Mouse (Mus musculus) kidney, adult 8-10 months (tissue): ENCODE data around the gene Itsn1.
A peak's percentile ranks its signal among the peaks of the same experiment; 100 is the strongest.

Experiments
- DNase-seq, 2 experiments: peaks; one replicate each; pipeline ENCODE4 v3.0.0; 2022

Gene Itsn1

DNA sequence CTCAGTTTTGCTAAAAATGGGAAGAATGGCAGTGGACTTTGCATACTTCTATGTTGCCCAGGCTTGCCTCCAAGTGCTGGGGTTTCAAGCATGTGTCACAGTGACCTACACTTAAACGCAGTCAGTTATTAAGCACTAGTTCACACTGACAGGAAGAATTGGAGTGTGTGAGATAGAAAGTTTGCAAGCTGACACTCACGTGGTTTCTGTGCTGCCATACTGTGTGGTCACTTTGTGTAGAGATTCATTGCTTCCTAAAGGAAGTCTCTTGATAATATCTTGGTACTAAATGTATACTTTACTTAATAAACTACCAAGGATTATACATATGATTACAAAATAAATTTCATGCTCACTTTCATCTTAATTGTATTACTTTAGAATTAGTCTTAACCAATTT, 3.7 kb downstream of the Itsn1 start:
- DNase-seq, result no peak

DNA sequence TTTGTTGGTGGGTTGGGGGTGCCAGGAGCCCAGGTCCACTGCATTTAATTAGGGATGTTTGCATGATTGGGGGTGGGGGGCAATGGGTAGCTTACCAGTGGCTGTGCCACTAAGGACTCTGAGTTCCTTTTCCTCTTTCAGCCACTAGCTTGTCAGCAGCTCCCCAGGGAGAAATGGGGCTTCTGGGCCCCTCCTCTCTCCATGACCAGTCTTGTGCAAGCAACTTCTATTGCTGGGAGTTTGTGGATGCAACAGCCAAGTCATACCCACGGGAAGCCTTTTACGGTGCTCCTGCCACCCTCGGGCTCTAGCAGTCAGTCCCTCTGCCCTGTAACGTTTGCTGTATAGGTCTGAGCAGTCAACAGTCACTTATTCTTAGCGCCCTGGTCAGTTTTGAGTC, 5.7 kb downstream of the Itsn1 start:
- DNase-seq, result no peak

DNA sequence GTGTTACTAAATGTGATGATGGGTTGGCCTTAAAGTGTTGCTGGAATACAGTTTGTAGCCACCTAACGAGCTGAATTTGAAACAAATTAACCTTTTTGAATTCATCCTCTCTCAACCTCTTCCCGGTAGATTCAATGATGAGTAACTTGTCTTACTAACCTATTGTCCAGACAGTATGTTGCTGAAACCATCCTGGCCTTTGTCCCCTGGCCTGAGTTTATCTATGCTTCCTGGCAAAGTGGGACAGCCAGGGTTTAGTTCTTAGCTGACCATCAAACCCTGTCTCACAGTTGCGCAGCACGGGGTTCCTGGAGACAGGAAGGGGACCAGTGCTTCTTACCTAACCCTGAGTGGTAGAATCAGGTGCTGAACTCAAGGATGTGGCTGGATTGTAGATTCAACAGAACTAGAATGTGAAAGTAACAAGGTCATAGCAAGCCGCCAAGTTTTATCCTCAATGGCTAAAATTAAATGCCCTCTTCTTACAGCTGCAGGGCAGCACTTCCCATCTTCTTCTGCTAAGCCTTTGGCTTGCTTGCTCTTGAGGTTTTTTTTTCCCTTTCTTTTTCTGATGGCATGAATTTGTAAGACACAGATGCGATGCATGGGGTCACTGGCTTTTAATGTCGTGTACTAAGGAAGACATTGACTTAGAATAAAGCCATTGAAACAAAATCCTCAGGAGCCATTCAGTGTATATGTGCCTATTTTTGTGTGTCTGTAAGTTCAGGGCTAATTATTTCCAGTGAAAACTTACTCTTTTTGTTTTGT, 7.2 kb downstream of the Itsn1 start:
- DNase-seq, result peak in 1 of 2 experiments; percentile 37

DNA sequence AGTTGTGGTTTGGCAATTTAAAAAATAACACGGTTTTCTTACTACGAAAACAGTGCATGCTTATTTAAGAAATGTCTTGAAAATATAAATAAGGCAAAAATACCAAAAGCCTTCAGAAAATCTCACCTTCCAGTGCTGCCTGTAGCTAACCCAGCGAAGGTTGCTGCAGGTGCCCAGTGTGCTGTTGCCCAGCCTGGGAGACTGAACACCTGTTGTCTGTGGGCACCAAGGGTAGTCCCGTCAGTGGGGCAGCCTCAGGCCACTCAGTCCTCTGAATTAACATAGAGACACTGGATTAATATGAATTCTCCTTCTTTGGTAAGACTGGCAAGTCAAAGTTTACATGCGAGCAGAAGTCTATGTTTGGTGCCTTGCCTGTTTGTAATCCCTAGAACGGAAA, 9.4 kb downstream of the Itsn1 start:
- no peak for DNase-seq

DNA sequence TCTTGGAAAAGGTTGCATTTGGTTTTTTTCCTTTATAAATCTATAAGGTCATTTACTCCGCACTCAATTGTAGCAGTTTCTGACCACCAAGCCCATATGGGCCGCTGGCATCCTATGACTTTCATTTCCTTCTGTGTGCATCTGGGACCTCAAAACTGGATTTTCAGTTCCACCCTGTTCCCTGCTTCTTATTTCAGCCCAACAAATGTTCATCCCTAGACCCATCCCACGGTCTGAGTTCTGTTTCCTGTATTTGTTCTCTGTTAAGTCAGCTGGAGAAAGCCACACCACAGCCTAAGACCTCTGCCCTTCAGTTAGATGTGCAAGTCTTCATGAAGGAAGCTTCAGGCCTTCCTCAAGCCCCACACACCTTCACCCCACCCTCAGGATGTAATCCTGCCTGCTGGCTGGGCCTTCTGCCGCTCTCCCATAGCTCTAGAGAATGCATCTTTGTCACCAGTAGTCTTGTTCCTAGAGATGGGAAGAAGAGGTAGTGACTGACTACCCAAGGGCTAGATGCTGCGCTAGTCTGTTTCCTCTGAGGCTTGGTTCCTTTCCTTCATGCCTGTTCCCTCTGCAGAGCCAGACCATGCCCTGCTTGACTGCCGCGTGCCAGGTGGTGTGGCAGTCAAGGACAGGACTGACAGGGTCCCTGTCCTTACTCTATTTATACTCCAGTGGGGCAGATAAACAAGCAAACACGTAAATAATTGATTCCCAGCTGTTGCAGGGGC, 11.3 kb downstream of the Itsn1 start:
- no peak for DNase-seq

DNA sequence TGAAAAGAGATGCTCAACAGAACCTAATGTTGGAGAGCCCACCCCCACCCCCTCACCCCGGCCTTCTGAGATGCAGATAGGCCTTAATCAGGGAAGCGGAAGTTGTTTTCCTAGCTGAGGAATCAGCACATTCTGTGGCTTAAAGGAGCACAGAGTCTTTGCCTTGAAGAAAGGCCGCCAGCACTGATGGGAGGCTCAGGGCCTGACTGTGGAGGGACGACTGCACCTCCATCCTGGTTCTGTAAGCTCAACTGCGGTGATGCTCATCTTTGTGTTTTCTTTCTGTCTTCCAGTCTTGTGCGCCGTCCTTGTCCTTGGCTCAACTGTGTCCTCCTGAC, 11.8 kb downstream of the Itsn1 start:
- DNase-seq, result no peak

DNA sequence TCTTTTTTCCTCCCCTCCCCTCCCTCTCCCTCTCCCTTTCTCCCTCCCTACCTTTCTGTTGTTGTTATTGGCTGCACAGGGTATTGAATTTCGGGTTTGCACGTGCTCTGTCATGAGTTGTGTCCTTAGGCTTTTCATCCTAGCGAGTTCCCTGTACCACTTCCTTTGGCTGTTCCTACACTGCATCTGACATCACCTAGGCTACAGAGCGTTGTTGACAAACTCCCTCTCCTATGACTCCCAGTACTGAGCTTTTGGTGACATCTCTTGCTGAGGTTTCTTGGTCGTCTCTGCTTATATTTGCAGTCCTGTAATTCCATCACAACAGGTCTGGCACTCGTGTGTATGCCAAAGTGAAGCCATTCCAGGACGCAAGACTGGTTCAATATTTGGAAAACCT, 14.0 kb downstream of the Itsn1 start:
- no peak for DNase-seq

DNA sequence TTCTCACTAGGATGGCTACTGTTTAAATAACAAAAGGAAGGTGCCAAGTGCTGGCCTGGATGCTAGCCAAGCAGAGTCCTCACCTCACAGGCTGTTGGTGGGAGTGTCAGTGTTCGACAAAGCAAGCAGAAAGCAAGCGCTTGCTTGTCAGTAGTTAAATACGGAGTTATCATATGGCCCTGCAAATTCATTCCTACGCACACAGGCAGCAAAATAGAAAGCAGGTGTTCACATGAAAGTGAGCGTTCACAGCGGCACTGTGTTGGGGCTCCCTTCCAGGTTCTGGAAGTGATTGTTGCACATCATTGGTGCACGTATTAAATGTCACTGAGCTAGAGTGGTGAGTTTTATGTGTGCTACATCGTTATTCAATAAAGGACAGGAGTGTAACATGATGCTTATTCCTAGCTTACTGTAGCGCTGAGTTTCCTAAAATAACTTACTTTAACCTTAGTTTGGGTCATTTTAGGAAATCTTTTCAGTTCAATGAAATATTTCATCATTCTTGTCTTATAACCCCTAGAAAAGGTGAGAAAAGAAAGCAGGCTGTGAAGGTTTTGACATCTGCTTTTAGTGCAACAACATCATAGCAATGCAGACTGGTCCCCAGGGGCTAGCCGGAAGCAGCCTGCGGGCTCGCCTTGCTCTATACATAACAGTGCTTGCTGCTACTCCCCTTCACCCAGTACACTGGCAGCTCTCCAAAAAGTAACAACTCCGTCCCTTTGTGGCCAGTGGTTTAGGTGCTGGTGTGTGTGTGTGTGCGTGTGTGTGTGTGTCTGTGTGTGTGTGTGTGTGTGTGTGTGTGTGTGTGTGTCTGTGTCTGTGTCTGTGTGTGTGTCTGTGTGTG, 17.2 kb downstream of the Itsn1 start:
- no peak for DNase-seq

DNA sequence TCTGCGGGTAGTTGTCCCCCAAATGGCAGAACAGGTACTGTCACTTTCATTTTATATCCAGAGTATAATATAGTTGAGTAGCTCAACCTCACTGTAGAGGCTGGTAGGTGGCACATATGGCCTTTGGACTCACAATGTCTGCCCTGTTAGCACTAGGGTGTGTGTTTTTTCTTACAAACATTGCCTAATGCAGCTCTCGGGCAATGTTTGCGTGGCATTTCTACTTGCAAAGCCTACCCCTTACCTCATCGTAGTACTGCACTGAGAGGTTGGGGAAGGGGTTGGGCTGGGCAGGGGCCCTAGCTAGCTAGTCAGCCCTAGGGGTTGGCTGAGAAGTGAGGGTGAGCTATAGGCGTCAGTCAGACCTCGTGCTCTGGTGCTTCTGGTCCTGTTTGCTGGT, 18.5 kb downstream of the Itsn1 start:
- no peak for DNase-seq

DNA sequence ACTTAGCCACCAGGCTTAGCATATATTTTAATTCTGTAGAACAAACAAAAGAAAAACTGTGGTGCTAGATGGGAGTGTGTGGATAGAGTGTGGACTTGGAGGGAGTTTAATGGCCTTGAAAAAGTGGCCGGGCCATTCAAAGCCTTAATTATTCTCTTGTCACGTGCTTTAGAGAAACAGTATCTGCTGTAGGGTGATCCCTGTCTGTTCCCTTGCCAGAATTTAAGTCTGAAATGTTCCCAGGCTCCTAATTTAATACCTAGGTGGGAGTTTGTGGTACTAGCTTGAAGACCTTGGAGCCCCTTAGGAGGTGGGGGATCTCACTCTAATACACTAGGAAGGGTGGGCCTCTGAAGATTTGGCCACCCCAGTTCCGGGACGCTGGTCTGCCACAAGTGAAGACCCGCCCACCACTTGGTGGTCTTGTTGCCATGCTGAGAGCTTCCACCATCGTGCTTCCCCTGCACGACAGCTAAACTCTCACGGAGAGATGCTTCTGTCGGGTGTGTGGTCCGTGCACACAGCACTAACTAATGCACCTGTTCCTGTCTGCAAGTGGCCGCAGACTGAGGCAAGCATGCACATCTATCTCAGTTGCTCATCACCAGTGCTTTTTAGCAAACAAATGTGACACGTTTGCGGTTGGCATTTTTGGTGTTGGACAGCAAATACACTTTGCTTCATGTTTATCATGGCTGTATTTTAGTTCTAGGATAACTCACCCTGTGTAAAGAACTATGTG, 22.7 kb downstream of the Itsn1 start:
- DNase-seq, result no peak

DNA sequence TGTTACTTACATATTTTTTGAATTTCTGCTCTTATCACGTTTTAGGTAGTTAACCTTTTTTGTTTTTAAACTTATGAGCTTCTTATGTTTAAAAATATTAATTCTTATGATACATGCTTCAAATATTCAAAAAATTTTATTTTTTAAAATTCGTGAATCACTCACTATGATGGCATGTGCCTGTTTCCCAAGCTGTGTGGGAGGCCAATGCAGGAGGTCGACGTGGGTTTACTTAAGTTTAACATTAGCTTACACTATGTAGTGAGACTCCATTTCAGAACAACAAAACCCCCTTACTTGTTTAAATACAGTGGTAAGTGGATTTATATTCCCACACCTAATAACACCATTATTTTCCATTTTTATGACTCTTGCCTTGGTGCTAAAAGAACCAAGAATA, 24.5 kb downstream of the Itsn1 start:
- no peak for DNase-seq

DNA sequence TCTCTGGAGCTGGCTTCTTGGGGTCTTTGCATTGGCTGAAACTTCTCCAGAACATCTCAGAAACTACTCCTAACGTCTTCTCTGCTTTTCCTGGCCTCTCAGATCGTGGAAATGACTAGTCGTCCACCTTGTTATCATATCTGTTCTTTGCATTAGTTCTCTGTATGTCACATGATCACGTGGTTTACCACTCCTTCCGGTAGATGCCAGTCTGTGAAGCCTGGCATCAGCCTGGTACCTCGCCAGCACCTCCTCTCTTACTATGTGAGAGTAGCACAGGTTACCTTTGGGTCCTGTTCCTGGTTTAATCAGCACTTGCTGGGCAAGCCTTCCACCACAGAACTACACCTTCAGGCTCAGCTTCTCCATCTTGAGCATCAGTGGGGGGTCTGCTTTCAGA, 25.9 kb downstream of the Itsn1 start:
- no peak for DNase-seq

DNA sequence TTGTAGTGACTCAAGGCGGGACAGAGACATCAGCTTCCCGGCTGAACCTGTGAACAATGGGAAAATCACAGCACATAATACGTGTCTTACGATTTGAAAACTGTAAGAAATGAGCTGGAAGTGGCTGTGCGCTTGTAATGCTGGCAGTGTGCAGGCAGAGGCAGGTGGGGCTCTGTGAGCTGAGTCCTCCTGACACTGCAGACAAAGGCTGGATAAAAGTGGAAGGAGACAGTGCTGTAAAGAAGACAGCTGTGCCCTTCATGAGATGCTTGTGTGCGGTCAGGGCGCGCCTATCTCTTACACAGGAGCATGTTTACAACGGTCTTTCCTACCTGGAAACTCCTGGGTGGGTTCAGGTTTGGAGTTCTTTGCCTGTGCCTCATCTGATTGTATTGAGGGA, 32.1 kb downstream of the Itsn1 start:
- no peak for DNase-seq

DNA sequence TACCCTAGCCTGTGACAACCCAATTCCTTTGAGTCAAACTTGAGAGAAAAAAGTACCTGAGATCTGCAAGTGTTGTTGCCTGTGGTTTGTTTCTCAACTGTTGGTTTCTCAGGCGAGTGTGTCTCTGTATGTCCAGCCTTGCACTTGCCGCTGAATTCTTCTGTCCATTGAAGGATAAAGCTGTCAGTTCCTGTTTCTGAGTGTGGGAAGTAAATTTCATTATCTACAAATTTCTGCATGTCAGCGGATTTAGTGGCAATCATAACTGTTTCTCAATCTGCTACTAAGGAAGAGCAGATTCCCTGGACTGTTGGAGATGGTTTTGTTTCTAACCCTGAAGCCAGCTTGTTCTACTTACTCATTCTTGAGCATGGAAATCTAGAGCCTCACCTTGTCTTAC, 32.7 kb downstream of the Itsn1 start:
- DNase-seq, result no peak

DNA sequence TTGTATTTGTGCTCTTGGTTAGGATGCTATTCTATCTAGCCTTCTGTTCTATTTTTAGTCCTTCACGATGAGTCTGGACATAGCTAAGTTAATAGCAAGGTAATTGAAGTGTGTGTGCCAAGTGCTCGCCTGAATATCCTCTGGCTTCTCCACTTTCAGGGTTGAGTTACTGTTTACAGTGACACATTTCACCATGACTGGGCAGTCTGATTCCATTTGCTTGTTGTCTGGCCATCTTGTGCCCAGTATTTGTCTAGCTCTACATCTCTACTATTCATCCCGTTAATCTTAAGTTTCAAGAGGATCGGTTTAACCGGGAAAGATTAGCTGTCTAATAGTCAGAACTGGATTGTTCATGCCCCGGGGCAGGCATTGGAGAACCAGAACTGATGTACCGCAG, 33.4 kb downstream of the Itsn1 start:
- DNase-seq, result no peak

DNA sequence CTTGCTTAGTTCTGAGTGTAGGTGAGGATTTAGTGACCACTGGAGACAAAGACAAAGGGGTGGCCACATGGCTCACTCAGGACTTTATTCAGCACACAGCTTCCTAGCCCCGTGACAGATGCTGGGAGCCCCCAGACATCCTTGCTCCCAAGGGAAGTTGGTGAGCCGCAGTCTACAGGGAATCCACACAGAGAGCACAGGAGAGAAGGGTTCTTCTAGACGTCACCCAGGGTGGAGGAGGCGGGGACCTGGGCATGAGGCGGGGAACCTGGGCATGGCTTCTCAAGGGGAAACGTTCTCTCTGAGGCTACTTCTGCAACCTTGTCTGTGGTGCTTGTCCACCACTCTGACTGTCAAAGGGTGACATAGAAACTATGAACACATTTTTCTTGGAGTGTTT, 34.9 kb downstream of the Itsn1 start:
- no peak for DNase-seq

DNA sequence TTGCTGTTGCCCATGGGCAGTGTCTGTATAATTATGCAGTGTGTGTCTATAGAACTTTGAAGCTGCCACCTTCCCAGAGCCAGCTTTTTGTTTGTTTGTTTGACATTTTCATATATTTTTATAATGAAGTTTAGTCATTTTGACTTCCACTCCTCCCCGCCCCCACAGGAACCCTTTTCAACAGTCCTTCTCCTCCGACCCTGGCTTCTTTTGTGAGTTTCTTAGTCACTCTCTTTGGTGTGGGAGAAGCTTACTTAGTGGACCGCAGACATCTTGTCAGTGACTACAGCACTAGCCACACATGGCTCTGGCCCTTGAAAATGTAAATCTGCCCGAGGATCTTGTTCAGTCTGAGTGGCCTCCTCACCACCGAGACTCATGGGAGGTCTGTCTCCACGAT, 35.3 kb downstream of the Itsn1 start:
- DNase-seq, result no peak

DNA sequence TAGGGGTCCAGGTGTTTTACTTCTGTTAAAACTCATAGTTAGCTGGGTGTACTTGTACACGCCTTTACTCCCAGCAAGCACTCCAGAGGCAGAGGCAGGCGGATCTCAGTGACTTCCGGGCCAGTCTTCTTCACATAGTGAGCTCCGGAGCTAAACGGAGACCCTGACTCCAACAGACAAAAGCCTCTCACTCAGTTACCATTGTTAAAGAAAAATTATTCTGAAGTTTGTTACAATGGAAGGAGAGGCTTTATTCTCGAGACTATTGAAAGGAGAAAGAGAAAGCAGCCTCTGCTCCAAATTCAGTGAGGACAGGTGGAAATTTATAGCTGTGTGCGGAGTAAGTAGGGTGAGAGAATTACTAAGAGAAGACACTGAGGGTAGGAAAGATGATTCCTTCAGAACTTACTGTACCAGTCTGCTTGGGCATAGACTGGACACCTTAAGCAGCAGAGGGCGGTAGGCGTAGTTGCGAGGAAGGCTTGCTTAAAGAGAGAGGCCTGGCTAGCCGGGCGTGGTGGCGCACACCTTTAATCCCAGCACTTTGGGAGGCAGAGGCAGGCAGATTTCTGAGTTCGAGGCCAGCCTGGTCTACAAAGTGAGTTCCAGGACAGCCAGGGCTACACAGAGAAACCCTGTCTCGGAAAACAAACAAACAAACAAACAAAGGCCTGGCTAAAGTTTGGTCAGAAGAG, 36.2 kb downstream of the Itsn1 start:
- DNase-seq, result no peak

DNA sequence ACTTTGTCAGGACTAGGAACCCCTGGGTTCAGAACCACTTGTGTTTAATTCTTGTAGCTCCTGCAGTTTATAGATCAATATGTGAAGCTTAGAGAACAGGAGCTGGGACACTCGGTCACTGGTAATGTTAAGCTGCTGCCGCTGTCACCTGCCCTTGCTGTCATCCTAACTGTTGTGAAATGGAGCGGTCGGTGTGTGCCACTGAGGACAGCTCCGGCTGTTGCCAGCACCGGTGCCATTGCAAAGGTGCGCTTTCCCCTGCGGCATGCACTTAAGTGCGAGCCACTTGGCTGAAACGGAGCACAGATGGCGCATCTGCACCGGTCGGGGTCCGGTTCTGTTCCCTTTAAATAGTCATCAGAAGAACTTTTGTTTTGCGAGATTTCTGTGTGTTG, 36.7 kb downstream of the Itsn1 start:
- no peak for DNase-seq

DNA sequence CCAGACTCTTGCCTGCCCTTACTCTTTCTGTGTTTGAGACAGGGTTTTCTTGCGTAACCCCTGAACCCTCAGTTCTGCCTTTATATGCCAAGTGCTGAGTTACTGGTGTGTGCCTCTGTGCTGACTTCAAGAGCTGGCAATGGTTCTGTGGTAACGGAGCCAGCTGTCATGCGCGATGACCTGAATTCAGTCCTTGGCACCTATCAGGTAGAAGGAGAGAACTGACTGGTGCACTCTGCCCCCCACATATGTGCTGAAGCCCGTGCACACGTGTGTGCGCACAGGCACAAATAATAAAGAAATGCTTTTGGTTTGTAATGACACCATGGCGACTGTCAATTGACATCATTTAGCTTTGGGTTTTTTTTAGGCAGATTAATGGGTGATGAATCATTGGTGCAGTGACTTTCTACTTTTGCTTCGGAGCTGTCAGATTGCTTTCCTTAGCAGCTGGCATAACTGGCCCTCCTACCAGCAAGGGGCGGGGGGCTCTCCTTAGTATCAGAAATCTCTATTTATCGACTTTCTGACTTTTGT, 38.2 kb downstream of the Itsn1 start:
- DNase-seq, result peak; percentile 41 to 53

DNA sequence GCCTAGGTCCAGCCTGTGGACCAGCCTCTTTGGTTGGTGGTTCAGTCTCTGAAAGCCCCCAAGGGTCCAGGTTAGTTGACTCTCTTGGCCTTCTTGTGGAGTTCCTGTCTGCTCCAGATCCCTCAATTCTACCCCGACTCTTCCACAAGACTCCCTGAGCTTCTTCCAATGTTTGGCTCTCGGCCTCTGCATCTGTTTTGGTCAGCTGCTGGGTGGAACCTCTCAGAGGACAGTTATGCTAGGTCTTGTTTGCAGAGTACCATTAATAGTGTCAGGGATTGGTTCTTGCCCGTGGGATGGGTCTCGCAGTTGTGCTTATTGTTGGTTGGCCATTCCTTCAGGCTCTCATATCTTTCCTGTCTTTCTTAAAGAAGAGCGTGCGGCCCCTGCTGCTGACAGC, 39.5 kb downstream of the Itsn1 start:
- no peak for DNase-seq

DNA sequence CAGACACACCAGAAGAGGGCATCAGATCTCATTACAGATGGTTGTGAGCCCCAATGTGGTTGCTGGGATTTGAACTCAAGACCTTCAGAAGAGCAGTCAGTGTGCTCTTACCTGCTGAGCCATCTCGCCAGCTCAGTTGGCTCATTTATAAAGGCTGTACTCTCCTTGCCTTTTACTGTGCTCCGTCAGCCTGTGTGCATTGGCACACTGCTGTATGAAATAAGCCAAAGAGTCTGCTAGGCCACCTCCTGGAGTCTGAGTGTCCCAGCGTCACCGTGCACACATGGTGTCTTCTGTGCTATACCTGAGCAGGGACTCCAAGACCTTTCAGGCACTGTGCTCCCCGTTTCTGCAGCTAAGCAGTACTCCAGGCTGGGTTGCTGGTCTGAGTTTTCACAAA, 40.8 kb downstream of the Itsn1 start:
- DNase-seq, result no peak
